Mouse (Mus musculus) adrenal gland, postnatal 36 days (tissue): ENCODE measurements around the gene Zfp113. TPM values are rescaled to one million over a fixed set of nuclear protein-coding genes. Genes with fewer than 3 reads are reported as not detected.
A peak's percentile ranks its signal among the peaks of the same experiment; 100 is the strongest.

ENCODE experiments used
- DNase-seq, 2 experiments: peaks; one replicate each; pipeline ENCODE4 v3.0.0; 2021; ENCODE audit warnings: mixed read lengths in 1 of 2
- long read RNA-seq, 2 experiments: library from polyadenylated mRNA; stranded (forward); transcript quantifications; one replicate each; pipeline ENCODE4 v2.0.0; 2021; ENCODE audit warnings: borderline sequencing depth in 2 of 2
- total RNA-seq, 2 experiments: library from RNA; stranded (reverse); gene quantifications; 2 replicates each; pipeline ENCODE4 v1.2.3; 2021

Zfp113 gene
- total RNA-seq = 10 to 100 TPM; 11.7 to 12.4 TPM
- long read RNA-seq, experiment 1, full-length matches to known transcripts = 4 of 4 reads
- long read RNA-seq, experiment 1, partial matches to known transcripts = 0 of 4 reads
- long read RNA-seq, experiment 1, other reads (novel, unspliced or antisense) = 0 of 4 reads
- long read RNA-seq, experiment 2, full-length matches to known transcripts = 1 of 1 reads
- long read RNA-seq, experiment 2, partial matches to known transcripts = 0 of 1 reads
- long read RNA-seq, experiment 2, other reads (novel, unspliced or antisense) = 0 of 1 reads

GRCm38 (mm10) chr5:138155443-138155976, at the start of gene Zfp113:
Zfp113 (minus strand) TSS chr5:138155744.
- DNase-seq = peak; percentile 87 to 90

GRCm38 (mm10) chr5:138202086-138202485, 46.5 kb upstream of the Zfp113 start:
- no peak for DNase-seq

- DNase-seq = peak; percentile 44 to 62
These were observed 44.0 kb upstream of the Zfp113 start for GRCm38 (mm10) chr5:138199576-138199975.

- no peak for DNase-seq
These were observed 39.9 kb upstream of the Zfp113 start for GRCm38 (mm10) chr5:138195463-138195862.

GRCm38 (mm10) chr5:138194755-138195345, 39.3 kb upstream of the Zfp113 start:
- peak; percentile 43 to 50 for DNase-seq

- DNase-seq = peak; percentile 85 to 86
These were observed 38.5 kb upstream of the Zfp113 start, which contains the start of gene Mblac1 for GRCm38 (mm10) chr5:138193771-138194727. Mblac1 (plus strand) TSS chr5:138194314.

- DNase-seq = peak; percentile 65 to 73
These were observed 32.2 kb upstream of the Zfp113 start for GRCm38 (mm10) chr5:138187661-138188306.

- peak; percentile 80 to 85 for DNase-seq
These were observed 31.6 kb upstream of the Zfp113 start, which contains the start of the genes Taf6 and Cnpy4 for GRCm38 (mm10) chr5:138186950-138187638. Taf6 (minus strand) TSS chr5:138187451. Cnpy4 (plus strand) TSS chr5:138187485.

- no peak for DNase-seq
These were observed 17.7 kb upstream of the Zfp113 start for GRCm38 (mm10) chr5:138173217-138173616.

- DNase-seq = peak; percentile 96 to 98
These were observed 16.3 kb upstream of the Zfp113 start, which contains the start of the genes Ap4m1 and Mcm7 for GRCm38 (mm10) chr5:138171695-138172491. Ap4m1 (plus strand) TSS chr5:138172002. Mcm7 (minus strand) TSS chr5:138172422.

GRCm38 (mm10) chr5:138170936-138171561, 15.5 kb upstream of the Zfp113 start:
- DNase-seq = peak; percentile 97

- DNase-seq = no peak
These were observed 10.1 kb upstream of the Zfp113 start for GRCm38 (mm10) chr5:138165594-138165993.

- no peak for DNase-seq
These were observed 8.1 kb upstream of the Zfp113 start for GRCm38 (mm10) chr5:138163610-138164009.

GRCm38 (mm10) chr5:138163046-138163445, 7.5 kb upstream of the Zfp113 start:
- no peak for DNase-seq

GRCm38 (mm10) chr5:138160842-138161665, 5.5 kb upstream of the Zfp113 start, which contains the start of gene Cops6:
Cops6 (plus strand) TSS chr5:138161071.
- peak; percentile 97 for DNase-seq

- DNase-seq = no peak
These were observed 4.7 kb upstream of the Zfp113 start for GRCm38 (mm10) chr5:138160224-138160762.

GRCm38 (mm10) chr5:138154390-138154789, 1.2 kb downstream of the Zfp113 start:
- no peak for DNase-seq

GRCm38 (mm10) chr5:138138585-138138984, 17.0 kb downstream of the Zfp113 start:
- no peak for DNase-seq
